Mouse (Mus musculus) hindbrain, embryonic 11.5 days (tissue): Measurements from ENCODE around the gene Smim5. TPM values are rescaled to one million over a fixed set of nuclear protein-coding genes. Genes with fewer than 3 reads are reported as not detected.

Experiments used
- ATAC-seq: fragments of 200-750 bp; cut with Nextera tagmentation; 2 replicates; pipeline ENCODE4 v1.8.0; 2017; ENCODE audit warnings: mild to moderate bottlenecking, moderate TSS enrichment, moderate library complexity; ENCODE audit not compliant: low FRiP score
- DNase-seq: peaks from one replicate; pipeline ENCODE4 v3.0.0-alpha.2; 2015; ENCODE audit warnings: low spot score
- H3K27ac ChIP-seq: fragments of 300-500 bp; sonication (generic); 2 replicates; pipeline ENCODE4 v1.5.1; 2014; ENCODE audit warnings: mild to moderate bottlenecking, low read depth, low read length
- H3K27me3 ChIP-seq: fragments of 300-500 bp; sonication (generic); 2 replicates; pipeline ENCODE4 v1.6.1; 2014; ENCODE audit warnings: mild to moderate bottlenecking, low read length, moderate library complexity, mixed read lengths; ENCODE audit not compliant: control insufficient read depth, insufficient read depth
- H3K36me3 ChIP-seq: fragments of 300-500 bp; sonication (generic); 2 replicates; pipeline ENCODE4 v1.6.1; 2014; ENCODE audit warnings: mild to moderate bottlenecking, low read length, moderate library complexity, mixed read lengths; ENCODE audit not compliant: control insufficient read depth, insufficient read depth
- H3K4me1 ChIP-seq: fragments of 300-500 bp; sonication (generic); replicated peaks from 2 replicates; pipeline ENCODE4 v1.6.1; 2014; ENCODE audit warnings: low read length, mixed read lengths; ENCODE audit not compliant: control insufficient read depth, insufficient read depth
- H3K4me2 ChIP-seq: fragments of 300-500 bp; sonication (generic); replicated peaks from 2 replicates; pipeline ENCODE4 v1.6.1; 2014; ENCODE audit warnings: mild to moderate bottlenecking, low read depth, low read length
- H3K4me3 ChIP-seq: fragments of 300-500 bp; sonication (generic); 2 replicates; pipeline ENCODE4 v1.5.1; 2014; ENCODE audit warnings: low read depth, low read length
- H3K9ac ChIP-seq: fragments of 300-500 bp; sonication (generic); 2 replicates; pipeline ENCODE4 v1.6.1; 2014; ENCODE audit warnings: low read depth, low read length
- H3K9me3 ChIP-seq: fragments of 300-500 bp; sonication (generic); 2 replicates; pipeline ENCODE4 v1.6.1; 2016; ENCODE audit warnings: low read length; ENCODE audit not compliant: control insufficient read depth
- WGBS: fragments of 180-500 bp; shearing (Covaris S2); extraction: QIAGEN DNeasy Blood & Tissue Kit; methylation state at CpG from one replicate; pipeline ENCODE4 v1.1.7; 2014; 5-methylcytosine and 5-hydroxymethylcytosine counted together
- polyA plus RNA-seq: library from polyadenylated mRNA; unstranded; fragments of >200 nt; fragmentation: Nextera tagmentation; extraction: Ambion mirVana; gene quantifications from 2 replicates; pipeline ENCODE4 v1.2.1, GENCODE M21; 2014

The Smim5 gene
- polyA plus RNA-seq, 1 experiment from 2014 or later = 3.4 TPM

DNA sequence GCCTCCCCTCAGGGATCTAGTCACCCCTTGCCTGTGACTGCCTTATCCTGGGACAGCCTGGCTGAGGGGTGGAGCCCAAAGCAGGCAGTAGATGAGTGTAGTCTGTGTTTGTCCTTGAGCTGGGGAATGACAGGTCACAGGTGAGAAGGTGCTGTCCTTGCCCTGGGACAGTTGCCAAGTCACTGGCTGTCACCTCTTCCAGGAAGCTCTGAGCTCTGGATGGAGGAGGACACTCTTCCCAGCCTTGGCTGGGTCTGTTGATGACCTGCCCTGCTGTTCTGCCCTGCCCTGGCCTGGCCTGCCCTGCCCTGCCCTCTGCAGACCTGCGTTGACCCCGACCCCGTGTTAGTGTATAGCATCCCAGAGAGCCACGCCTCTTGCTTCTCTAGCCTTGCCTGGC, 27.3 kb upstream of the Smim5 start:
- no peaks in the 10 kb centered on the region for H3K36me3 ChIP-seq

DNA sequence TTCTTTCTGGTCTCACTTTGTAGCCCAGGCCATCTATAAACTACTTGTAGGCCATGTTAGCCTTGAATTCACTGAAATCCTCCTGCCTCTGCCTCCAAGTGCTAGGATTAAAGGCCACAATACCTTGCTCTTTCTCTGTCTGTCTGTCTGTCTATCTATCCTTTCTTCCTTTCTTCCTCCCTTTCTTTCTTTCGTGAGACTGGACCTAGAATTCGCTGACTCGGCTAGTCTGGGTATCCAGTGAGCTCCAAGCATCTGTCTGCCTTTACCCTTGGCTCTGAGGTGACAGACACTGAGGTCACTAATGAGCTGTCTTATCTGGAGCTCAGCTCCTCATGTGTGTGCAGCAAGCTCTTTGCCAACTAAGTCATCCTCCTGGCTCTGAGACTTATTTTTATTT, 23.8 kb upstream of the Smim5 start:
- no peak for ATAC-seq
- Histone ChIP-seq H3K9ac (no peak overlapping the region), H3K4me2 (no peak overlapping the region)

More for the DNA sequence above, 27.3 kb upstream of the Smim5 start:
- Histone ChIP-seq H3K9ac (no peak overlapping the region), H3K4me2 (no peak overlapping the region), H3K4me3 (no peak overlapping the region), H3K9me3 (no peaks in the 10 kb centered on the region), H3K27ac (no peak overlapping the region), H3K27me3 (no peaks in the 10 kb centered on the region), H3K4me1 (no peaks in the 10 kb centered on the region)
- ATAC-seq (no peak), DNase-seq (no peak)
- WGBS = 79% methylated on average over 4 of the region's 4 CpGs

DNA sequence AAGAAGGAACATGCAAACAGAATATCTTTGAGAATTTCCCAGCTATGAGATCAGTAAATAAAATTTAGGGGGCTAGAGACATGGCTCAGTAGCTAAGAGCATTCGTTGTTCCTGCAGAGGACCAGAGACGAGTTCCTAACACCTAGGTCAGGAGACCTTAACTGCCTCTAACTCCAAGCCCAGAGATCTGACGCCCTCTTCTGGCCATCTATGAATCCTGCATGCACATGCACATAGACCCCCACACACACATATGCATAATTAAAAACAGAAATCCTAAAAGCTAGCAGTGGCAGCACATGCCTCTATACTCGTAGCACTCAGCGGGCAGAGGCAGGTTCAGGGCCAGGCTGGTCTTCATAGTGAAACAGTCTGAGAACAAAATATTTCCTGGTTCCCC, 23.3 kb upstream of the Smim5 start:
- DNase-seq (no peak), ATAC-seq (no peak)
- Histone ChIP-seq H3K27me3 (no peaks in the 10 kb centered on the region), H3K36me3 (no peaks in the 10 kb centered on the region), H3K4me2 (no peak overlapping the region), H3K27ac (no peak overlapping the region), H3K9ac (no peak overlapping the region), H3K9me3 (no peaks in the 10 kb centered on the region), H3K4me3 (no peak overlapping the region), H3K4me1 (no peaks in the 10 kb centered on the region)
- WGBS = 80% methylated on average over 5 of the region's 5 CpGs

More for the DNA sequence above, 23.8 kb upstream of the Smim5 start:
- H3K4me1 ChIP-seq = no peaks in the 10 kb centered on the region
- H3K36me3 ChIP-seq = no peaks in the 10 kb centered on the region
- no peaks in the 10 kb centered on the region for H3K27me3 ChIP-seq
- 89% methylated on average over 3 of the region's 3 CpGs for WGBS
- DNase-seq = no peak
- H3K9me3 ChIP-seq = no peaks in the 10 kb centered on the region
- H3K4me3 ChIP-seq = no peak overlapping the region
- H3K27ac ChIP-seq = no peak overlapping the region

GRCm38 (mm10) chr11:115877174-115877755, 22.5 kb upstream of the Smim5 start:
- no peak for ATAC-seq
- no peak overlapping the region for H3K27ac ChIP-seq
- H3K4me1 ChIP-seq = no peaks in the 10 kb centered on the region
- no peak overlapping the region for H3K4me2 ChIP-seq
- H3K4me3 ChIP-seq = no peak overlapping the region
- H3K27me3 ChIP-seq = no peaks in the 10 kb centered on the region
- DNase-seq = no peak
- H3K9me3 ChIP-seq = no peaks in the 10 kb centered on the region
- H3K9ac ChIP-seq = no peak overlapping the region
- WGBS = 67% methylated on average over 6 of the region's 6 CpGs
- no peaks in the 10 kb centered on the region for H3K36me3 ChIP-seq

GRCm38 (mm10) chr11:115878071-115878470, 21.7 kb upstream of the Smim5 start:
- H3K9me3 ChIP-seq = no peaks in the 10 kb centered on the region
- no peaks in the 10 kb centered on the region for H3K36me3 ChIP-seq
- no peak for DNase-seq
- no peak overlapping the region for H3K4me3 ChIP-seq
- H3K27me3 ChIP-seq = no peaks in the 10 kb centered on the region; the same call in 1 of the 2 replicates
- no peak overlapping the region for H3K27ac ChIP-seq
- no peak for ATAC-seq
- H3K4me2 ChIP-seq = no peak overlapping the region
- H3K9ac ChIP-seq = no peak overlapping the region
- H3K4me1 ChIP-seq = no peaks in the 10 kb centered on the region
- WGBS = 80% methylated on average over 8 of the region's 8 CpGs

- no peak overlapping the region for H3K4me2 ChIP-seq
- no peak overlapping the region for H3K9ac ChIP-seq
- 21% methylated on average over 5 of the region's 5 CpGs for WGBS
- no peak overlapping the region for H3K27ac ChIP-seq
- H3K4me3 ChIP-seq = no peak overlapping the region
- H3K4me1 ChIP-seq = no peaks in the 10 kb centered on the region
- H3K36me3 ChIP-seq = no peaks in the 10 kb centered on the region
- no peaks in the 10 kb centered on the region for H3K9me3 ChIP-seq
- no peaks in the 10 kb centered on the region; the same call in 1 of the 2 replicates for H3K27me3 ChIP-seq
- no peak for ATAC-seq
- peak; percentile 49 for DNase-seq
These were observed 18.8 kb upstream of the Smim5 start for GRCm38 (mm10) chr11:115881002-115881401.

GRCm38 (mm10) chr11:115883251-115883650, 16.5 kb upstream of the Smim5 start:
- no peak overlapping the region for H3K27ac ChIP-seq
- H3K9ac ChIP-seq = no peak overlapping the region

DNA sequence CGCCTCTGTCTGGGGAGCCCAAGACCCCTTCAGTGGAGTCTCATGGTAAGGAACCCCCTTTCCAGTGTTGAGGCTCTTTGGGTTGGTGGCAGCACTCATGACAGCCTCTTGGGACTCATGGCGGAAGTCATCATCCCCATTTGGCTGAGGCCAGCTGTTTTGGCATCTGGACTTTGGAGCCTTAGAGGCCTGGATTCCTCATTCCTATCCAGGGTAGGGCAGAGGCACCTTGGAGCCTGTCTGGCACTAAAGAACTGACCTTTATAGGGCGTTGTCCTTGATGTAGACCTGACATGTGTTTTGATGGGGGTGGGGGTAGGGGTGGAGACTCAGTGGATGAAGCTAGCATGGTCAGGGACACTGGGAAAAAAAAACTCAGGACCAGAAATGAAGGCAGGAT, 15.4 kb upstream of the Smim5 start:
- H3K9ac ChIP-seq = no peak overlapping the region
- H3K4me2 ChIP-seq = no peak overlapping the region
- ATAC-seq (no peak), DNase-seq (no peak)
- H3K4me3 ChIP-seq = no peak overlapping the region
- H3K9me3 ChIP-seq = no peaks in the 10 kb centered on the region
- H3K36me3 ChIP-seq = no peaks in the 10 kb centered on the region
- no peaks in the 10 kb centered on the region; the same call in 1 of the 2 replicates for H3K27me3 ChIP-seq
- H3K4me1 ChIP-seq = no peaks in the 10 kb centered on the region
- H3K27ac ChIP-seq = no peak overlapping the region
- 91% methylated on average over 3 of the region's 3 CpGs for WGBS

More at GRCm38 (mm10) chr11:115883251-115883650, 16.5 kb upstream of the Smim5 start:
- no peak for DNase-seq
- H3K4me1 ChIP-seq = no peaks in the 10 kb centered on the region
- H3K27me3 ChIP-seq = no peaks in the 10 kb centered on the region; the same call in 1 of the 2 replicates
- H3K9me3 ChIP-seq = no peaks in the 10 kb centered on the region
- H3K4me3 ChIP-seq = no peak overlapping the region
- H3K4me2 ChIP-seq = no peak overlapping the region
- 30% methylated on average over 14 of the region's 17 CpGs for WGBS
- no peak for ATAC-seq
- H3K36me3 ChIP-seq = no peaks in the 10 kb centered on the region

DNA sequence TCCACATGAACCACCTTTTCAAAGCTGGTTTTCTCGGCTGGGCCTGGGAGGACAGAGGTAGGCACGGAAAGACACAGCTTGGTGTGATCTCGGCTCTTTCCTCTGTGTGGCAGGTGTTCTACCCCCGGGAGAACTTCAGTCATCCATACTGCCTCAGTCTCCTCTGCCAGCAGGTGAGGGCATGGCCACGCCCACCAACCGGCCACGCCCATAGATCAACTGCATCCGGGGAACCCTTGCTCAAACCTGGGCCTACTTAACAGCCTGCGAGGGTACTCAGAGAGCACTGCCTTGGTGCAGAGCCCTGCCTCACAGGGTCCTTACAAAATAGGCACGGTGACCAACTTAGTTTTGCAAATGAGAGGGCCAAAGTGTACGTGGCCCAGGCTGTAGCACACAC, 14.5 kb upstream of the Smim5 start:
- H3K27ac ChIP-seq = no peak overlapping the region
- WGBS = 79% methylated on average over 11 of the region's 11 CpGs
- no peaks in the 10 kb centered on the region; the same call in 1 of the 2 replicates for H3K27me3 ChIP-seq
- no peaks in the 10 kb centered on the region for H3K36me3 ChIP-seq
- H3K9ac ChIP-seq = no peak overlapping the region
- no peaks in the 10 kb centered on the region for H3K4me1 ChIP-seq
- H3K9me3 ChIP-seq = no peaks in the 10 kb centered on the region
- DNase-seq (no peak), ATAC-seq (no peak)
- no peak overlapping the region for H3K4me2 ChIP-seq
- H3K4me3 ChIP-seq = no peak overlapping the region
